Comparison of ENCODE assay signal across 30 mouse cellular contexts in the genomic region with DNA sequence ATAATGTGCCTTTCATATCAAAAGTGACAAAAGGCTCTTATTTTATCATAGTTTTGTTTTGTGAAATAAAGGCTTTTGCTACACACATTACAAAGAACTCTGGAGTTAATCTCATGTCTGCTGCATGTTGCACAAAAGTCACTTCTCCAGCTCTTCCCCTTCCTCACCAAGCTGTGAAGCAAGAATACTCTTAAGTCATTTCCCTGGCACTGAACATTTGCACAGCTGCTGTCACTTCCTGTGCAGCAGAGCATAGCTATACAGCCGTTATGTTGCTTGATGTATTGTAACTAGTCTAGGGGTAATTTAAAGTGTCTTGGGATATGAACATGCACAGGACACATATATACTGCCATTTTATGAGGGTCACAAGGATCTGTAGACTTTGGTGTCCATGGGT. TPM values are rescaled to one million over a fixed set of nuclear protein-coding genes. Genes with fewer than 3 reads are reported as not detected.
DNase-seq lines count a peak whose midpoint lies in the region; ATAC-seq and TF ChIP-seq lines count a peak whose summit lies in the region.
"Had no signal": no experiment of that assay in that cellular context is flagged by ENCODE, and none has a peak within 500 bp of the region (broad histone marks: within the 10 kb centered on the region; RNA-seq: fewer than 3 reads in every experiment).

No protein-coding gene starts in this region.

- DNase-seq in liver, postnatal 0 days, result no peak
- no peak for DNase-seq in liver
- peak; percentile 9 to 14 for DNase-seq in spleen, postnatal 36 days (ENCODE audit: low spot score in 2 of 2)
- DNase-seq in spleen, adult 12 weeks (ENCODE audit: low spot score), result no peak
- DNase-seq in kidney, postnatal 14 days, result no peak
- no peak for DNase-seq in forebrain, embryonic 11.5 days (ENCODE audit: low spot score)
- DNase-seq: adrenal gland, postnatal 10 days; adrenal gland, postnatal 36 days; B cell, adult 2 months; cerebellum, adult 18-20 months; cerebellum, adult 9-10 months; cerebellum, postnatal 14 days; gastrocnemius, postnatal 10 days; gastrocnemius, postnatal 36 days; heart, adult 11 months had no signal

- no peak overlapping the region for H3K4me2 ChIP-seq in liver, postnatal 0 days (ENCODE audit: low read depth, low read length)
- H3K4me2 ChIP-seq in forebrain, embryonic 11.5 days (ENCODE audit: low read depth, low read length, severe bottlenecking), result no peak overlapping the region
- H3K4me2 ChIP-seq: embryonic facial prominence, embryonic 12.5 days; embryonic facial prominence, embryonic 15.5 days; forebrain, embryonic 12.5 days; heart, embryonic 11.5 days; hindbrain, embryonic 12.5 days; hindbrain, embryonic 15.5 days had no signal

- no peaks in the 10 kb centered on the region for H3K9me3 ChIP-seq in liver, postnatal 0 days (ENCODE audit: low read length)
- no peaks in the 10 kb centered on the region for H3K9me3 ChIP-seq in forebrain, embryonic 11.5 days (ENCODE audit: control insufficient read depth, low read length)
- H3K9me3 ChIP-seq: embryonic facial prominence, embryonic 12.5 days; embryonic facial prominence, embryonic 15.5 days; forebrain, embryonic 12.5 days; G1E; hindbrain, embryonic 15.5 days had no signal

- 69% methylated on average over 1 of the region's 1 CpGs for WGBS in liver, postnatal 0 days (ENCODE audit: insufficient replicate concordance)
- WGBS in forebrain, embryonic 11.5 days, result 94% methylated on average over 1 of the region's 1 CpGs

- no peak for TF ChIP-seq CTCF in liver, postnatal 0 days (IDR thresholded peaks at IDR 0.05; ENCODE audit: low read depth)

- H3K27ac ChIP-seq in liver, postnatal 0 days (ENCODE audit: low read depth), result 0 out of 2 replicates have a peak overlapping the region, but pooled peaks have one; percentile 34
- H3K27ac ChIP-seq in forebrain, embryonic 11.5 days (ENCODE audit: low read depth, low read length), result no peak overlapping the region
- H3K27ac ChIP-seq: embryonic facial prominence, embryonic 12.5 days; embryonic facial prominence, embryonic 15.5 days; forebrain, embryonic 12.5 days; hindbrain, embryonic 12.5 days; hindbrain, embryonic 15.5 days had no signal

- H3K9ac ChIP-seq in liver, postnatal 0 days (replicated peaks), result no peak overlapping the region
- H3K9ac ChIP-seq in forebrain, embryonic 11.5 days (ENCODE audit: low read length), result no peak overlapping the region
- H3K9ac ChIP-seq: embryonic facial prominence, embryonic 12.5 days; embryonic facial prominence, embryonic 15.5 days; forebrain, embryonic 12.5 days; hindbrain, embryonic 12.5 days; hindbrain, embryonic 15.5 days had no signal

- H3K36me3 ChIP-seq in liver, postnatal 0 days (replicated peaks; ENCODE audit: insufficient read depth, low read length), result peaks cover 16% of the 10 kb centered on the region
- H3K36me3 ChIP-seq in forebrain, embryonic 11.5 days (ENCODE audit: control insufficient read depth, insufficient read depth, low read length), result peaks cover 6% of the 10 kb centered on the region

- ATAC-seq in liver, postnatal 0 days, result 0 out of 2 replicates have a peak, but pooled peaks have one; percentile 36
- ATAC-seq in neutrophil, adult 5-6 weeks (ENCODE audit: extremely low read depth, insufficient number of reproducible peaks, low FRiP score, poor library complexity, severe bottlenecking), result peak; percentile 44; the same call in 1 of the 2 replicates
- ATAC-seq in forebrain, embryonic 11.5 days (replicated peaks; ENCODE audit: low FRiP score), result no peak
- ATAC-seq: forebrain, embryonic 16.5 days; Patski had no signal

- H3K4me3 ChIP-seq in liver, postnatal 0 days (ENCODE audit: low read depth, low read length), result no peak overlapping the region
- no peak overlapping the region for H3K4me3 ChIP-seq in forebrain, embryonic 11.5 days (ENCODE audit: low read depth, low read length)
- H3K4me3 ChIP-seq: embryonic facial prominence, embryonic 12.5 days; embryonic facial prominence, embryonic 15.5 days; forebrain, embryonic 12.5 days; hindbrain, embryonic 12.5 days; hindbrain, embryonic 15.5 days had no signal

- no peaks in the 10 kb centered on the region for H3K27me3 ChIP-seq in liver, postnatal 0 days (ENCODE audit: insufficient read depth, low read length)
- no peaks in the 10 kb centered on the region for H3K27me3 ChIP-seq in forebrain, embryonic 11.5 days (ENCODE audit: control insufficient read depth, insufficient read depth, low read length)
- H3K27me3 ChIP-seq: CH12.LX; embryonic facial prominence, embryonic 12.5 days; embryonic facial prominence, embryonic 15.5 days; forebrain, embryonic 12.5 days; hindbrain, embryonic 12.5 days; hindbrain, embryonic 15.5 days; Patski had no signal

- no peak for TF ChIP-seq EP300 in liver, postnatal 0 days (IDR thresholded peaks at IDR 0.05; ENCODE audit: low read depth)

- H3K4me1 ChIP-seq in liver, postnatal 0 days (ENCODE audit: insufficient read depth), result no peaks in the 10 kb centered on the region
- no peaks in the 10 kb centered on the region for H3K4me1 ChIP-seq in forebrain, embryonic 11.5 days (replicated peaks; ENCODE audit: control insufficient read depth, insufficient read depth, low read length)
- H3K4me1 ChIP-seq: embryonic facial prominence, embryonic 12.5 days; embryonic facial prominence, embryonic 15.5 days; forebrain, embryonic 12.5 days; hindbrain, embryonic 12.5 days; hindbrain, embryonic 15.5 days had no signal

RNA-seq across cellular contexts. Expression of a gene that starts 46.3 kb away (rescaled TPM):
- 30.4 and 30.5 TPM in 2 replicates for polyA plus RNA-seq in liver, postnatal 0 days (2015; fragmentation: Nextera tagmentation; extraction: Ambion mirVana)
- 140 and 151 TPM in 2 replicates for total RNA-seq in neutrophil, adult 5-6 weeks (2017)
- 105 and 110 TPM in 2 replicates for polyA plus RNA-seq in forebrain, embryonic 11.5 days (2014; fragmentation: Nextera tagmentation; extraction: Ambion mirVana)

RNA-seq across cellular contexts. Expression of a gene that starts 52.8 kb away (rescaled TPM):
- polyA plus RNA-seq in liver, postnatal 0 days (2015; fragmentation: Nextera tagmentation; extraction: Ambion mirVana), result not detected in 2 replicates
- total RNA-seq in neutrophil, adult 5-6 weeks (2017), result not detected in 2 replicates
- polyA plus RNA-seq in forebrain, embryonic 11.5 days (2014; fragmentation: Nextera tagmentation; extraction: Ambion mirVana), result 1.7 and 1.9 TPM in 2 replicates
- total RNA-seq: CH12.LX; G1E; gastrocnemius, adult 18-20 months; gastrocnemius, postnatal 10 days; gastrocnemius, postnatal 36 days; heart, adult 8-10 months; heart, postnatal 25 days; hematopoietic stem cell, adult 5-6 weeks had no signal
- polyA plus RNA-seq: embryonic facial prominence, embryonic 12.5 days; embryonic facial prominence, embryonic 15.5 days; G1E; Patski had no signal

Comparison
In these comparisons a context has a peak if more than half of its experiments do, and no peak if none do; other contexts are left out.
1. DNase-seq: peak in spleen, postnatal 36 days (2 of 2); none in liver, postnatal 0 days (single experiment), liver (single experiment), spleen, adult 12 weeks (single experiment), kidney, postnatal 14 days (single experiment) and forebrain, embryonic 11.5 days (single experiment).